Mouse (Mus musculus) layer of hippocampus, adult 9-10 months (tissue): ENCODE measurements at regions not wholly inside any gene's neighbourhood (a gene's known extent, or its start where the extent isn't known, plus 50 kb on each side); places are given as distances from the start of the nearest gene placed in this dataset.

Experiments used
- DNase-seq: peaks from one replicate; pipeline ENCODE4 v3.0.0; 2022; ENCODE audit warnings: low spot score

DNA sequence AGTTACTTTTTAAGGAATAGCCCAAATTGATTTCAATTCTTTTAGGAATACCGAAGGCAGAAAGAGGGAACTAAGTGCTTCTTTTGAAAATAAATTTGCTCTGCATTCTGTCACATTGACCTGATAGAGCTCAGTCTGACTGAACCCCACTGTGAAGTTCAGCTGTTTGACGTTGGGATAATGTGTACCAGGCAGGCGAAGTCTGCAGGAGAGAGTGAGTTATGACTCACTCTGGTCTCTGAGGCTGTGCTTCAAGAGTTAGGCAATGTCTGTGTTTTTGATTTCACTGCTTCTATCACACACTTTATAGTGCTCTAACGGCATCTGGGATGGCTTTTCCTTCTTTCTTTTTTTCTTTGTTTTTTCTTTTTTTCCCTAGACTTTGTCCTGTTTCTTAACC, 283.5 kb downstream of the Naf1 start:
- DNase-seq = no peak

DNA sequence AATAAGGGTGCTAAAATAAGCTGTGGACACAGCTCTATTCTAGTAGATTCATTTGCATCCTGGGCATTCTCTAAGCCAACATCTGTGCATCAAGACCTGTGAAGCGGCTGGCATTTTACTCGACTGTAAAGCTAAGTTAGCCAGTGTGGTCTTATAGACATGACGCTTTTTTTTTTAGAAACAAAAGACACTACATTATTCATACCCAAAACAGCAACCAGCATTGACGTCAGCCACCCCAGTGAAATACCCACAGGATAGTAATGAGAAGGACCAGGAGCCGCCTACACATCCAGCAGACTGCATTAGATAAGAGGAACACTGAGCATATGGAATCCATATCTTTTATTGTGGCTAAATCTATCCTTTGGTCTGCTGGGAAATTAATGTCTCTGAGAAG, 321.7 kb downstream of the Naf1 start:
- DNase-seq = no peak

DNA sequence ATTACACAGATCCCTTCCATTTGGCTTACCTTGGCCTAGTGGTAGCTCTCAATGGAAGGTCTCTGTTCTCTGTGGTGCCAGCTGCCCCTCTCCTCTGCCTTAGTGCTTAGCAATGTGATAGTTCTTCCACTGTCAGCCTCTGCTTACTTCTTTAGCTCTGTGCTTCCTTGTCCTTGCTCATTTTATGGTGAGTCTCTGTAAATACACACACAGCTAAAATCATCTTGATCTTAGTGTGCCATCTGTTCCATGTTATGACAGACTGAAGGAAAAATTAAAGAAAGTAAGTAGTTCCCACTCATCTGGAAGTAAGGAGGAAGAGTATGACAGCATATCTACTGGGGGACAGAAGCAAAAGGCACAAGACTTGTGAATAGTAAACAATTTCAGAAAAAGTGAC, 324.4 kb upstream of the Nat3 start:
- no peak for DNase-seq

DNA sequence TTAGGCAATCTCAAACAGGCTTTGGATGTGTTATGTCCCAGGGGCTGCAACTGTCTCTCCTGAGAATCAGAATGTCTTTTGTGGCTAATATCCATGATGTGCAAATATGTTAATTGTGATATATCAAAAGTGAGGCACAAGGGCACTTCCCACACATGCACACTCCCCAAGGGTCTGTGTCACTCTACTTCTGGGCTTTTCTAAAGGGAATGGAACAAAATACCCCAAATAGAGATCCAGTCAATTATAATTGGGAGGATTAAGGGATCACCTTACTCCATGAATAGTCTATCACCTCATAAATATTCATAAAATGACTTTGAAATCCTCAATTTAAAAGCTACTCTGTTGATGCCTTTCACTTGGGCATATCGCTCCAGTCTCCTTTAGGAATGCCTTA, 317.6 kb upstream of the Nat3 start:
- no peak for DNase-seq

DNA sequence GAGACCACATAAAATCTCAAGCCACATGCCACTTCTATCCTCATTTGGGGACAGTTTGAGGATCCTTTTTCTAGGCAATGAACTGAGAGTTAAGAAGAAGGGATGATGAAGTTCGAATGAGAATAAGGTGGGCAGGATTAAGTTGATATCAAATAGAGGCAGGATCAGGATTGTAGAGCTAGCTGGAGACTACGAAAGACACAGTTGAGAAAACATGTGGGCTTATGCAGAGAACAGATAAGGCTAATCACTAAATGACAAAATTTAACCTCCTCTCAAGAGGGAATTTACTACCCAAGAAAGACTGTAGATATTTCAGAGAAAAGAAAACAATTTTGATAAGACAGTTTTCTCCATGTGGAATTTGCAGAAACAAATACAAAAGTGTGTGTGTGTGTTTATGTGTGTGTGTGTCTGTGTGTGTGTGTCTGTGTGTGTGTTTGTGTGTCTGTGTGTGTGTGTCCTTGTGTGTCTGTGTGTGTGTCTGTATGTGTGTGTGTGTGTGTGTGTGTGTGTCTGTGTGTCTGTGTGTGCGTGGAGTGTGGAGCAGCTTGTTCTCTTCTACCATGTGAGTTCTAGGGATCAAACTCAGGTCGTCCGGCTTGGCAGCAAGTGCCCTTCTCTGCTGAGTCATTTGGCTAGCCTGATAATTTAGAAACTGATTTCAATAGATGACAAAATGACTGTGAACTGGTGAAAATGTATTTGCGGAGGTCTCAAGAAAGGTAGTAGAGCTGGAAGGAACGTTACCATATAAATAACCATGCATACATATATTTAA, 291.5 kb upstream of the Nat3 start:
- DNase-seq = no peak

DNA sequence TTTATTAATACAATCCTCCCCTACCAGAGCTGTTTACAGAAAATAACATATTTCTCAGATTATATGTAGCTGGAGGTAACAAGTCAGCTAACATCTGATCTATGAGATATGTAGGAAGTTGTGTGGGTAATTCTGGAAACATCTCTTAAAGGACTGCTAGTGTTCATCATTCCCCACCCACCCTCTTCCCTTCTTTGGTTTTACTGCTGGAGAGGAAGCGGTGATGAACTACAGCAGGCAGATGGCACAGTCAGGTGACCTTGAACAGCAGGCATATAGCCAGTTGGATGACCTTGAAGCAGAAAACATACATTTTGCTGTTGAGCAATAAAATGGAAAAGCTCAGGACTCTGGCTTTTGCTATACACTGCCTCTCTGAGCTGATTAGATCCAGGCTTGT, 284.7 kb upstream of the Nat3 start:
- DNase-seq = no peak

DNA sequence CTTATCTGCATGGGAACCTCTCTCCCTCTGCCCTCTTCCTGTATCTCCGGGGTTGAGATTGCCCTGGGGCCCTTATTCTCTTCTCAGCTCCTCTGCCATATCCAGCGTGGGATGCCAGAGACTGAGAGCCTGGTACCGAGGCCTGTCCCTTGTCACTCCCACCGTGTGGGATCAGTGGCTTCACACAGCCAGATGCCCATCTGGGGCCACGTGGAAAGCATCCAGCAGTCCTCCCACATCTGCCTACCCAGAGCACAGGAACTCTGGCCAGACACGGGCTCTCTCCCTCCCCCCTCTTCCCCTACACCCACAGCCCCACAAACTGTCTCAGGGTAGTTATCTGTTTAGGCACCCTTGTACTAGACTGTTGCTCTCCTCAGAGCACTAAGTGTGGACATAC, 244.9 kb upstream of the Nat3 start:
- no peak for DNase-seq

DNA sequence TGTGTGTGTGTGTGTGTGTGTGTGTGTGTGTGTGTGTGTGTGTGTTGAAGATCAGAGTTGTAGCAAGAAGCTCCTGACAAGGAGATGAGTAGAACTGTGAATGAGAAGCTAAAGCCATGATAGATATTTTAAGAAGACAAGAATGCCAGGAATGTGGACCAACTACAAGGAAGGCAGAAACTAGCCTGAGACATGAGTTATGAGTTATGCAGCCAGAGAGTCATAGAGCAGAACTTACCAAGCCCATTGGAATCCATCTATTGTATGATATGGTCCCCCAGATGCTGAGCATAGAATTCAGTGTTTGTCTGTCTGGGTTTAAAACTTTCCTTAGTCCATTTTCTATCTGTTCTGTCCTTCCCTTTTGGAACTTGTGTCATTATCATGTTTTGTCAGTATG, 244.2 kb upstream of the Nat3 start:
- no peak for DNase-seq

DNA sequence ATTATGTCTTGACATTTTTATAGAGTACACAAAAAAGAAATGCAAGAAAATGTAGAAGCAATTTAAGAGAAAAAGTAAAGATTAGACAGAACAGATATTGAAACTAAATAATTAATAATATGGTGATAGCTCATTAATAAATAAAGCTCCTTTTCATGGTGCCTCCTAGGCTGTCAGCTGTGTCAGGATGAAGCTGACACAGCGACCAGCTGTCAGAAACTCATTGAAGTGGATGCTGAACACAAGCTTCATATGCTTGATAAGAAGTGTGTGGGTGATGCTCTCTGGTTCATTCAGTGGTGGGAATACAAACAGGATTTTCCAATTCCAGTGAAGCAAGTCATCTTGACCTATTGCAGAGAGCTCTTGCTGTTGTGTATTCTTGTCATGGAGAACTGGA, 213.2 kb upstream of the Nat3 start:
- DNase-seq = no peak

DNA sequence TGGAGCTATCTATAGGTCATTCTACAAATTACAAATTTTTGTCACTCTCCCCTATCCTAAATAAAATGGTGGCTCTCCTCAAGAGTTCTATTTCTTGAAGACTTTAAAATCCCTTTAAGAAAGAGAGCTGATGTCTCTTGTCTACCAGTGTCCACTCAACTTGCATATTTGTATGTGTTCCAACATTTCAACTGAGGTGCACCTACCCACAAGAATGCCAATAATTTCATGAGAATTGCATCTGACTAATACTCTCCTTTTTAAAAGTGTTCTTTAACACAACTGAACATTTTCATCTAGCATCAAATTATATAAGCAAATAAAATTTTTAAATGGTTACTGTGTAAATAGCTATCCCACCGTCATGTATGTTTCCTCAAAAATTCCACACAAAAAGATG, 206.3 kb upstream of the Nat3 start:
- no peak for DNase-seq

DNA sequence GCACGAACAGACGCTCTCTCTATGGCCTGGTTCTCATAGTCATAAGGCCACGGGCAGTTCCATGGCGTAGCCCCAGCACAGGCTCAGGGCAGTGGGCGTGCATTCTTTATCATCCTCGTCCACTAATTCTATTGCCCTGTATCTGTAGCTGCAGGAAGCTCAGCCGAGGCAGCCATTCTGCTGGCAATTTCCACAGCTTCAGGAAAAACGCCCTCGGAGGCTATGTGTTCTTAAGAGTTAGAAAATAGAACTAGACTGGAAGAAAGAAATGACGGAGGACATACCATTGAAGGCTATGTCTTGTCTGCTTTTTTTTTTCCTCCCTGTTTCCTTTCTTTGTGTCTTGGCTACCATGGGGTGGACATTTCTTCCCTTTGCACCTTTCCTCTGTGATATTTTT, 205.0 kb upstream of the Nat3 start:
- DNase-seq = no peak

DNA sequence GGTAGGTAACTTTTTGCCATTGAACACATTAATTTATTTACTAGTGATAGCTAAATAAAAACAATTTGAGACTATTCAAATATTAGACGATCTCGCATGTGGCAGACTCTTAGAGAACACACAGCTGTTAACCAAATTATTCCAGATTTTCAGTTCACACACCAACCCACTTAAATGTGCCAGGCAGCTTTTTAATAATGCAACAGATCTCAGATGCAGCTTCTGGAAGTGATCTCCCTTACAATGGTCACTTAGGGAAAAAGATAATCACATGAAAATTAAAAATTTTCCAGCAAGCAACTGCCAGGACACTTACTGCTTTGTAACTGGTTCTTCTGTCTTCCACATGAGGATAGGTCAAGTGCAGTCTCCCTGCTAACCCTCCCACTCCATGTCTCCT, 203.1 kb upstream of the Nat3 start:
- DNase-seq = no peak

DNA sequence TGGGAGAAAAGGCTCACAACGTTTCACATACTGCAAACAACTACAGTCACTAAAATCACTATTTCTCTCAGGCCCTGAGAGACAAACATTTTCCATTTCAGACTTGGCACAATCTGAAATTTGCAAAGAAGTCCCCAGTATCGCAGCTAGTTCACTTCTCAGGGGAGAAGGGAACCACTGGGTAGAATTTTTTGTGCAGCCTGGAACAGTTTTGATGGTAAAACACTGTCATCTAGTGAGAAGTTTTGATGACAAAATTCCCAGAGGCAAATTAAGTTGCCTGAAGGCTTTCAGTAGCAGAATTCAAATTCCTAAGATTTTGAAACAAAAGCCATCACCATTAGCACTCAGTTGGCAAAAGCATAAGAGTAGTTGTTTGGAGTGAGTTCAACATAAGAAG, 195.2 kb upstream of the Nat3 start:
- DNase-seq = no peak

DNA sequence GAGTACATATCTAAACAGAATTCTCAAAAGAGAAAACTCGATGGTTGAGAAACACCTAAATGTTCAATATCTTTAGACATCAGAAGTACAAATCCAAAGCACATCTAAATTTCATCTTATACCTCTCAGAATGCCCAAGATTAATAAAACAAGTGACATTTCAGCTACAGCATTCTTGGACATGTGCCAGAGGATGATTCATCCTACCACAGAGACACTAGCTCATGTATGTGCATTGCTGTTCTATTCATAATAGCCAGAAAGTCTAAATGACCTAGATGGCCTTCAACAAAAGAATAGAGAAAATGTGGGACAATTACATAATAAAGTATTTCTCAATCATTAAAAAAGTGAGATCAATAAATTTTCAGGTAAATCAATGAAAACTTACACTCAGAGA, 146.6 kb upstream of the Nat3 start:
- DNase-seq = no peak

DNA sequence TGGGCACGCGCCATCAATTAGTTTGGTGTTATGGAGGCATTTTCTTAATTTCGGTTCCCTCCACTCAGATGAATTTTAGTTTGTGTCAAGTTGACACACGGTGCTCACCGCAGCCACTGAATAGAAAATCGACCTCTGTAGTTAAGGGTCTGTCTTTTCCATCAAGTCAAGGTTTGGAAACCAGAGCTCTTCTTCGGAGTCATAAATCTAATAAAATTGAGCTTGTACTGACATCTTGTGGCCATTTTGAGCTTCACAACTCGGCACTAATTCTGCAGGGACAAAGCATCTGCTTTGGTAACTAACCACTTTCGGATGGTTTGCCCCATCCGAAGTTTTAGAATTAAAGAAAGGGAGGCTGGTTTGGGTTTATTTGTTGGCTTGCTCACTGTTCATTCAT, 117.7 kb upstream of the Nat3 start:
- peak; percentile 17 for DNase-seq

DNA sequence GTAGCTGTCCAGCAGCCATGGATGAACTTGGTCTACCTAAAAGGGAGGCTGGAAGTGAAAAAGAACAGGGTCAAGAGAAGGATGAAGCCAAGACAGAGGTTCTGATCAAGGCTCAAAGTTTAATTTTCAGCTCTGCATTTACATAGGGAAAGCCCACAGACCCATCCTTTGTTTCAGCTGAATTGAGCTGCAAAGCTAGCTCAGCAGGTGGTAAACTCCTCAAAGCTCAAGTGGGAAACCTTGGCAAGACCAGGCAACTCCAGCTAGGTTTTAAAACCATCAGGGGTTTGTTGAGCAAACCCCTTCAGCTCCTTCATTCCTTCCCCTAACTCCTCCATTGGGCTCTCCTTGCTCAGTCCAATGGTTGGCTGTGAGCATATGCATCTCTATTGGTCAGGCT, 108.8 kb upstream of the Nat3 start:
- no peak for DNase-seq

DNA sequence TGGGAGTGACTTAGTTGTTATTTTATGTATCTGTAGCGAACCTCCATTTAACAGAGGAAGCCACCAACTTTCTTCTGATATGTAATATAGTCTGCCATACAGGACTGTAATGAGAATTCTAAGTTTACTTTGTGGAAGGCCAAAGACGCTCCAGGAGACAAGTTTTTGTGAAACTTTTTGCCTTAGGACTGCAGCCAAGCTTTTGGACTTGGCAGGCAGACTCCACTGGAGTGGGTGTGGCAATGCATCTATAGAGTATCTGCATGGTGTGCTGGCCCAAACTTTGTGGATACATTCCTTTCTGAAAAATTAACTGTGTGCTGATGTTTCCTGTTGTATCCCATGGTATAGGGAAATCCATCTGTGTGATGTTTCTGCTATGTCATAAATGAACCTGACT, 101.1 kb upstream of the Nat3 start:
- DNase-seq = no peak
